Mouse (Mus musculus): ENCODE measurements around the gene Cerk.

DNA sequence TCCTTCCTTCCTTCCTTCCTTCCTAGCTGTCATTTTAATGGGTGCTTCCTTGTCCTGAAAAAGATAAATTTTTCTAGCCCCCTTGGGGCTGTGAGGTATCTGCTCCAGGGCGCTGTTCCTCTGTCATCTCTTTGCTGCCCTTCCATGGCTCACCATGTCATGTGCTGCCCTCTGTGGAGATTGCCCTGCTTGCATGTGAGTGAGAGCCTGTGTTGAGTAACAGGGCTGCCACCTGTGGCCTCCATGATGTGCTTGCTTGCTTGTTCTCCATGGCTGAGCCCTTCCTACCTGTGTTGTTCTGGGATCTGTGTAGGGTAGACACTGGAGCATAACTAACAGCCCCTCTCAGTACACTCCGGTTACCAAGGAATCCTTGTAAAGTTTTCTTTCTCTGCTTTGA is 41.0 kb upstream of the Cerk start:
- TF ChIP-seq CTCF (IDR thresholded peaks at IDR 0.05; ENCODE audit: low read depth) (no peak), EP300 (IDR thresholded peaks at IDR 0.05; ENCODE audit: low read depth) (no peak)

All from liver, postnatal 0 days (tissue).